Comparison of ENCODE assay signal across 8 mouse cellular contexts in the genomic region with DNA sequence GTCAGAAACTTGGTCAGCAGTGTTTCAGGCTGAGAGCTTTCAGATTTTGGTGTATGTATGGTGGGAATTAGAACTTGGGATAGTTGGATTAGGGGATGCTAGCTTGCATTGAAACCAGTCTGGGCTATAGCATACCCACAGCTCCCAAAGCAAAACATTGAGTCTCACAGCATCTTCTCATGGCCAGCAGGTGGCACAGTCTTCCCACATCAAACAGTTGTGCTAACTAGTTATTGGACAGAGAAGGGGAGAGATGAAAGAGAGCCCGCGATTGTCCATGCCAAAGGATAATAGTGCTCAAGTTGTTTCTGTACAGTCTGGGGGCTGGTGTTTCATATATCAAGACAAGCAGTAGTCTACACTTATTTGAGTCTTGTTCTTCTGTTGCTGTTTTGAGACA. TPM values are rescaled to one million over a fixed set of nuclear protein-coding genes. Genes with fewer than 3 reads are reported as not detected.
DNase-seq lines count a peak whose midpoint lies in the region; ATAC-seq and TF ChIP-seq lines count a peak whose summit lies in the region.
"Had no signal": no experiment of that assay in that cellular context is flagged by ENCODE, and none has a peak within 500 bp of the region (broad histone marks: within the 10 kb centered on the region; RNA-seq: fewer than 3 reads in every experiment).

No protein-coding gene starts in this region.

- H3K9me3 ChIP-seq in liver, embryonic 12.5 days (replicated peaks), result no peaks in the 10 kb centered on the region
- H3K9me3 ChIP-seq in hindbrain, embryonic 13.5 days, result no peaks in the 10 kb centered on the region
- no peaks in the 10 kb centered on the region for H3K9me3 ChIP-seq in liver, postnatal 0 days (ENCODE audit: low read length)
- H3K9me3 ChIP-seq: heart, embryonic 15.5 days had no signal

- H3K9ac ChIP-seq in liver, embryonic 12.5 days, result no peak overlapping the region
- H3K9ac ChIP-seq in hindbrain, embryonic 13.5 days, result no peak overlapping the region
- H3K9ac ChIP-seq in liver, postnatal 0 days (replicated peaks), result no peak overlapping the region
- H3K9ac ChIP-seq: heart, embryonic 15.5 days had no signal

- no peak for TF ChIP-seq EP300 in liver, postnatal 0 days (IDR thresholded peaks at IDR 0.05; ENCODE audit: low read depth)

- H3K27me3 ChIP-seq in liver, embryonic 12.5 days (replicated peaks), result no peaks in the 10 kb centered on the region
- H3K27me3 ChIP-seq in hindbrain, embryonic 13.5 days, result no peaks in the 10 kb centered on the region
- no peaks in the 10 kb centered on the region for H3K27me3 ChIP-seq in liver, postnatal 0 days (ENCODE audit: insufficient read depth, low read length)
- H3K27me3 ChIP-seq: heart, embryonic 15.5 days had no signal

- ATAC-seq in liver, embryonic 12.5 days, result no peak
- 0 out of 2 replicates have a peak, but pooled peaks have one; percentile 21 for ATAC-seq in hindbrain, embryonic 13.5 days (ENCODE audit: low FRiP score)
- peak; percentile 53; the same call in 1 of the 2 replicates for ATAC-seq in liver, postnatal 0 days

- TF ChIP-seq CTCF in liver, postnatal 0 days (IDR thresholded peaks at IDR 0.05; ENCODE audit: low read depth), result peak; percentile 81

- H3K4me3 ChIP-seq in liver, embryonic 12.5 days, result no peak overlapping the region
- no peak overlapping the region for H3K4me3 ChIP-seq in hindbrain, embryonic 13.5 days
- H3K4me3 ChIP-seq in liver, postnatal 0 days (ENCODE audit: low read depth, low read length), result no peak overlapping the region
- H3K4me3 ChIP-seq: heart, embryonic 15.5 days had no signal

- DNase-seq in liver (peak; percentile 24), NIH3T3 (ENCODE audit: low read depth) (peak; percentile 65)
- peak; percentile 43 to 52 for DNase-seq in cerebellum, postnatal 36 days
- DNase-seq in liver, postnatal 0 days, result peak; percentile 35
- peak; percentile 61 to 77 for DNase-seq in right cerebral cortex, adult 2 months (ENCODE audit: low spot score in 2 of 2)

- H3K4me2 ChIP-seq in liver, embryonic 12.5 days, result no peak overlapping the region
- H3K4me2 ChIP-seq in hindbrain, embryonic 13.5 days, result no peak overlapping the region
- H3K4me2 ChIP-seq in liver, postnatal 0 days (ENCODE audit: low read depth, low read length), result no peak overlapping the region
- H3K4me2 ChIP-seq: heart, embryonic 15.5 days had no signal

- 0 out of 2 replicates have a peak, but pooled peaks cover 9% of the 10 kb centered on the region for H3K4me1 ChIP-seq in liver, embryonic 12.5 days
- peaks cover 31% of the 10 kb centered on the region for H3K4me1 ChIP-seq in hindbrain, embryonic 13.5 days (replicated peaks)
- H3K4me1 ChIP-seq in liver, postnatal 0 days (ENCODE audit: insufficient read depth), result peaks cover 22% of the 10 kb centered on the region

- H3K27ac ChIP-seq in liver, embryonic 12.5 days, result no peak overlapping the region
- H3K27ac ChIP-seq in hindbrain, embryonic 13.5 days, result no peak overlapping the region
- H3K27ac ChIP-seq in liver, postnatal 0 days (ENCODE audit: low read depth), result no peak overlapping the region
- H3K27ac ChIP-seq: heart, embryonic 15.5 days had no signal

- 29% methylated on average over 2 of the region's 2 CpGs for WGBS in liver, embryonic 12.5 days (ENCODE audit: insufficient replicate concordance)
- 42% methylated on average over 2 of the region's 2 CpGs for WGBS in hindbrain, embryonic 13.5 days
- 28% methylated on average over 2 of the region's 2 CpGs for WGBS in liver, postnatal 0 days (ENCODE audit: insufficient replicate concordance)

- H3K36me3 ChIP-seq in liver, embryonic 12.5 days, result peaks cover 10% of the 10 kb centered on the region
- H3K36me3 ChIP-seq in hindbrain, embryonic 13.5 days, result peaks cover 10% of the 10 kb centered on the region
- peaks cover 12% of the 10 kb centered on the region for H3K36me3 ChIP-seq in liver, postnatal 0 days (replicated peaks; ENCODE audit: insufficient read depth, low read length)

RNA-seq across cellular contexts. Expression of a gene that starts 8.8 kb away (rescaled TPM):
- 11.0 and 11.2 TPM in 2 replicates for polyA plus RNA-seq in liver, embryonic 12.5 days (2016; fragmentation: Nextera tagmentation; extraction: Ambion mirVana)
- polyA plus RNA-seq in hindbrain, embryonic 13.5 days (2015; fragmentation: Nextera tagmentation; extraction: Ambion mirVana), result 17.0 and 18.3 TPM in 2 replicates
- 6.2 and 6.3 TPM in 2 replicates for polyA plus RNA-seq in liver, postnatal 0 days (2015; fragmentation: Nextera tagmentation; extraction: Ambion mirVana)

RNA-seq across cellular contexts. Expression of a gene that starts 57.6 kb away (rescaled TPM):
- 31.3 and 34.5 TPM in 2 replicates for polyA plus RNA-seq in liver, embryonic 12.5 days (2016; fragmentation: Nextera tagmentation; extraction: Ambion mirVana)
- 82.6 and 86.3 TPM in 2 replicates for polyA plus RNA-seq in hindbrain, embryonic 13.5 days (2015; fragmentation: Nextera tagmentation; extraction: Ambion mirVana)
- polyA plus RNA-seq in liver, postnatal 0 days (2015; fragmentation: Nextera tagmentation; extraction: Ambion mirVana), result 27.5 and 27.8 TPM in 2 replicates
